ENCODE assay signal across 1 mouse cellular context in the genomic region with DNA sequence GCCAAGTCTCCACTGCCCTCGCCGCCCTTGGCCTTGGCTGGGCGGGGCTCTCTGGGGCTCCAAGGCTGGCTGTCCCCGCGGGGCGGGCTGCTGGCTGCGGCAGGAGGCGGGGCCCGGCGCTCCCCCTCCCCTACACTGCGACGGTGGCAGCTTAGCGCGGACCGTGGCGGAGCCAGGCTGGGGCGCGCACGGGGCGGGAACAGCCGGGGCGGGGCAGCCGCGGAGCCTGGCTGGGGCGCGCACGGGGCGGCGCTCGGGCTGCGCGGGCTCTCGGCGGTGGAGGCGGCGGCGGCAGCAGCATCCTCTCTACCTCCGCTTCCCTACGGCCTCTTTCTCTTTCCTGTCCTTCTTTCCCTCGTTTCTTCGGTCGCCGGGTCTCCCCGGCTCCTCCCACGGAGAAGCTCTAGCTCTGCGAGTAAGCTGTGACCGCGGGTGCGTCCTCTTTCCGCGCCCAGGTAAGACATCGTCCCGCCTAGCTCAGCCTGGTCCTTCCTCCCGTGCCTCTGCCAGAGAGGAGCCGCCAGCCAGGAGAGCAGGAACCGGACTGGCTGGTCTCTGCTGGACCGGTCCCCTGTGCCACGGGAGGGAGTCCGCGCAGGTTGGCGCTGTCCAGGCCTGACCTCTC.
TF ChIP-seq lines count a peak whose summit lies in the region.

A gene (plus strand): TSS at position 233 of the 625 bp plus-strand sequence.

TF ChIP-seq in myocyte, 11 proteins besides CTCF, POLR2A, EP300 and RAD21 (continued from another document):
- TF ChIP-seq POLR2AphosphoS2 (IDR thresholded peaks at IDR 0.05; ENCODE audit: insufficient read length, low read depth) (no peak), REST (IDR thresholded peaks at IDR 0.05; ENCODE audit: insufficient read depth, insufficient read length) (peak; percentile 47)
